Mouse (Mus musculus) midbrain, embryonic 12.5 days (tissue): Measurements from ENCODE around the gene Rragc. TPM values are rescaled to one million over a fixed set of nuclear protein-coding genes. Genes with fewer than 3 reads are reported as not detected.
"Not testable (repeated sequence)": the region's sequence is repeated elsewhere in the genome, so short reads cannot be mapped to it uniquely, and the experiment has no call there.

Experiments used
- ATAC-seq: fragments of 200-750 bp; cut with Nextera tagmentation; 2 replicates; pipeline ENCODE4 v1.8.0; 2017; ENCODE audit warnings: low read depth, moderate TSS enrichment, moderate library complexity; ENCODE audit not compliant: low FRiP score
- H3K27ac ChIP-seq: fragments of 300-500 bp; sonication (generic); replicated peaks from 2 replicates; pipeline ENCODE4 v1.5.1; 2016; ENCODE audit warnings: mild to moderate bottlenecking
- H3K27me3 ChIP-seq: fragments of 300-500 bp; sonication (generic); 2 replicates; pipeline ENCODE4 v1.6.1; 2016; ENCODE audit warnings: mild to moderate bottlenecking
- H3K36me3 ChIP-seq: fragments of 300-500 bp; sonication (generic); 2 replicates; pipeline ENCODE4 v1.6.1; 2016
- H3K4me1 ChIP-seq: fragments of 300-500 bp; sonication (generic); 2 replicates; pipeline ENCODE4 v1.6.1; 2016
- H3K4me2 ChIP-seq: fragments of 300-500 bp; sonication (generic); replicated peaks from 2 replicates; pipeline ENCODE4 v1.6.1; 2016; ENCODE audit warnings: mild to moderate bottlenecking, moderate library complexity
- H3K4me3 ChIP-seq: fragments of 300-500 bp; sonication (generic); 2 replicates; pipeline ENCODE4 v1.5.1; 2016; ENCODE audit warnings: mild to moderate bottlenecking
- H3K9ac ChIP-seq: fragments of 300-500 bp; sonication (generic); replicated peaks from 2 replicates; pipeline ENCODE4 v1.6.1; 2016; ENCODE audit warnings: mild to moderate bottlenecking, moderate library complexity
- H3K9me3 ChIP-seq: fragments of 300-500 bp; sonication (generic); 2 replicates; pipeline ENCODE4 v1.6.1; 2016; ENCODE audit warnings: mild to moderate bottlenecking
- WGBS: fragments of 180-500 bp; shearing (Covaris S2); methylation state at CpG from one replicate; pipeline ENCODE4 v1.1.7; 2016; 5-methylcytosine and 5-hydroxymethylcytosine counted together
- polyA plus RNA-seq: library from polyadenylated mRNA; unstranded; fragments of >200 nt; fragmentation: Nextera tagmentation; extraction: Ambion mirVana; gene quantifications from 2 replicates; pipeline ENCODE4 v1.2.1, GENCODE M21; 2016

The Rragc gene
- polyA plus RNA-seq, 1 experiment from 2014 or later, result 59.6 TPM

GRCm38 (mm10) chr4:123921055-123921565, 3.9 kb downstream of the Rragc start:
- Histone ChIP-seq H3K4me2 (no peak overlapping the region), H3K27me3 (no peaks in the 10 kb centered on the region), H3K9me3 (no peaks in the 10 kb centered on the region), H3K36me3 (peaks cover 52% of the 10 kb centered on the region), H3K27ac (no peak overlapping the region), H3K4me3 (no peak overlapping the region), H3K9ac (no peak overlapping the region), H3K4me1 (peaks cover 18% of the 10 kb centered on the region)
- 92% methylated on average over 4 of the region's 4 CpGs for WGBS
- ATAC-seq, result no peak

GRCm38 (mm10) chr4:123927961-123928360, 10.7 kb downstream of the Rragc start:
- no peaks in the 10 kb centered on the region for H3K4me1 ChIP-seq
- no peak overlapping the region for H3K9ac ChIP-seq
- H3K4me3 ChIP-seq, result no peak overlapping the region
- H3K36me3 ChIP-seq, result peaks cover 81% of the 10 kb centered on the region
- no peaks in the 10 kb centered on the region for H3K27me3 ChIP-seq
- H3K4me2 ChIP-seq, result no peak overlapping the region
- H3K27ac ChIP-seq, result no peak overlapping the region
- no peak for ATAC-seq
- no peaks in the 10 kb centered on the region for H3K9me3 ChIP-seq

- Histone ChIP-seq H3K9me3 (no peaks in the 10 kb centered on the region), H3K27me3 (no peaks in the 10 kb centered on the region), H3K27ac (no peak overlapping the region), H3K36me3 (peaks cover 76% of the 10 kb centered on the region), H3K4me3 (no peak overlapping the region), H3K9ac (no peak overlapping the region), H3K4me2 (no peak overlapping the region), H3K4me1 (no peaks in the 10 kb centered on the region)
- no peak for ATAC-seq
- 96% methylated on average over 4 of the region's 4 CpGs for WGBS
Measured at GRCm38 (mm10) chr4:123929994-123930393, 12.7 kb downstream of the Rragc start.

- no peak for ATAC-seq
- Histone ChIP-seq H3K36me3 (peaks cover 62% of the 10 kb centered on the region), H3K4me2 (no peak overlapping the region), H3K4me1 (no peaks in the 10 kb centered on the region), H3K9me3 (no peaks in the 10 kb centered on the region), H3K27ac (no peak overlapping the region), H3K9ac (no peak overlapping the region), H3K4me3 (no peak overlapping the region), H3K27me3 (no peaks in the 10 kb centered on the region)
- 98% methylated on average over 4 of the region's 4 CpGs for WGBS
Measured at GRCm38 (mm10) chr4:123934306-123934705, 17.1 kb downstream of the Rragc start.

- WGBS, result 94% methylated on average over 7 of the region's 7 CpGs
- H3K9ac ChIP-seq, result no peak overlapping the region
- no peak overlapping the region for H3K4me3 ChIP-seq
- H3K4me1 ChIP-seq, result no peaks in the 10 kb centered on the region
- H3K9me3 ChIP-seq, result no peaks in the 10 kb centered on the region
- peaks cover 45% of the 10 kb centered on the region for H3K36me3 ChIP-seq
- no peaks in the 10 kb centered on the region for H3K27me3 ChIP-seq
- ATAC-seq, result no peak
- H3K4me2 ChIP-seq, result no peak overlapping the region
- no peak overlapping the region for H3K27ac ChIP-seq
Measured at GRCm38 (mm10) chr4:123936059-123936458, 18.8 kb downstream of the Rragc start.

GRCm38 (mm10) chr4:123939838-123940237, 22.6 kb downstream of the Rragc start:
- Histone ChIP-seq H3K4me1 (no peaks in the 10 kb centered on the region), H3K27me3 (no peaks in the 10 kb centered on the region), H3K9ac (no peak overlapping the region), H3K4me3 (no peak overlapping the region), H3K9me3 (no peaks in the 10 kb centered on the region), H3K4me2 (no peak overlapping the region), H3K36me3 (peaks cover 23% of the 10 kb centered on the region), H3K27ac (no peak overlapping the region)
- WGBS, result 5% methylated on average over 4 of the region's 4 CpGs
- ATAC-seq, result no peak

GRCm38 (mm10) chr4:123940878-123941277, 23.6 kb downstream of the Rragc start:
- not testable (repeated sequence) for H3K27ac ChIP-seq, H3K4me3 ChIP-seq, H3K4me2 ChIP-seq, H3K9ac ChIP-seq, H3K4me1 ChIP-seq, ATAC-seq, H3K27me3 ChIP-seq, H3K9me3 ChIP-seq
- peaks cover 14% of the 10 kb centered on the region for H3K36me3 ChIP-seq
- 86% methylated on average over 7 of the region's 7 CpGs for WGBS

GRCm38 (mm10) chr4:123946701-123947100, 29.5 kb downstream of the Rragc start:
- Histone ChIP-seq H3K4me2 (no peak overlapping the region), H3K9me3 (no peaks in the 10 kb centered on the region), H3K27ac (no peak overlapping the region), H3K27me3 (0 out of 2 replicates have a peak, but pooled peaks cover 11% of the 10 kb centered on the region), H3K4me1 (no peaks in the 10 kb centered on the region), H3K9ac (no peak overlapping the region), H3K4me3 (no peak overlapping the region), H3K36me3 (no peaks in the 10 kb centered on the region)
- no peak for ATAC-seq
- 84% methylated on average over 4 of the region's 4 CpGs for WGBS

GRCm38 (mm10) chr4:123947149-123947548, 29.9 kb downstream of the Rragc start:
- Histone ChIP-seq H3K4me1 (peaks cover 3% of the 10 kb centered on the region; the same call in 1 of the 2 replicates), H3K36me3 (no peaks in the 10 kb centered on the region), H3K9ac (no peak overlapping the region), H3K9me3 (no peaks in the 10 kb centered on the region), H3K4me3 (no peak overlapping the region), H3K27me3 (0 out of 2 replicates have a peak, but pooled peaks cover 11% of the 10 kb centered on the region), H3K4me2 (no peak overlapping the region), H3K27ac (no peak overlapping the region)
- no peak for ATAC-seq
- WGBS, result 59% methylated on average over 5 of the region's 5 CpGs

GRCm38 (mm10) chr4:123948901-123949300, 31.7 kb downstream of the Rragc start:
- H3K9me3 ChIP-seq, result no peaks in the 10 kb centered on the region
- ATAC-seq, result no peak
- H3K36me3 ChIP-seq, result no peaks in the 10 kb centered on the region
- 80% methylated on average over 6 of the region's 6 CpGs for WGBS
- no peak overlapping the region for H3K4me3 ChIP-seq
- H3K27me3 ChIP-seq, result 0 out of 2 replicates have a peak, but pooled peaks cover 11% of the 10 kb centered on the region
- H3K4me2 ChIP-seq, result no peak overlapping the region
- no peak overlapping the region for H3K27ac ChIP-seq
- peaks cover 3% of the 10 kb centered on the region; the same call in 1 of the 2 replicates for H3K4me1 ChIP-seq
- no peak overlapping the region for H3K9ac ChIP-seq

- Histone ChIP-seq H3K4me3 (no peak overlapping the region), H3K4me2 (no peak overlapping the region), H3K27me3 (peaks cover 11% of the 10 kb centered on the region; the same call in 1 of the 2 replicates), H3K36me3 (no peaks in the 10 kb centered on the region), H3K9me3 (no peaks in the 10 kb centered on the region), H3K27ac (no peak overlapping the region), H3K9ac (no peak overlapping the region), H3K4me1 (peaks cover 3% of the 10 kb centered on the region; the same call in 1 of the 2 replicates)
- 74% methylated on average over 10 of the region's 10 CpGs for WGBS
- ATAC-seq, result no peak
Measured at GRCm38 (mm10) chr4:123949649-123950048, 32.4 kb downstream of the Rragc start.

GRCm38 (mm10) chr4:123952059-123952458, 34.8 kb downstream of the Rragc start:
- Histone ChIP-seq H3K4me3 (no peak overlapping the region), H3K36me3 (no peaks in the 10 kb centered on the region), H3K9me3 (no peaks in the 10 kb centered on the region), H3K9ac (no peak overlapping the region), H3K27me3 (peaks cover 23% of the 10 kb centered on the region), H3K27ac (no peak overlapping the region), H3K4me1 (peaks cover 3% of the 10 kb centered on the region; the same call in 1 of the 2 replicates), H3K4me2 (no peak overlapping the region)
- no peak for ATAC-seq
- WGBS, result 50% methylated on average over 8 of the region's 8 CpGs
